Comparison of ENCODE assay signal across 14 mouse cellular contexts in the genomic region with DNA sequence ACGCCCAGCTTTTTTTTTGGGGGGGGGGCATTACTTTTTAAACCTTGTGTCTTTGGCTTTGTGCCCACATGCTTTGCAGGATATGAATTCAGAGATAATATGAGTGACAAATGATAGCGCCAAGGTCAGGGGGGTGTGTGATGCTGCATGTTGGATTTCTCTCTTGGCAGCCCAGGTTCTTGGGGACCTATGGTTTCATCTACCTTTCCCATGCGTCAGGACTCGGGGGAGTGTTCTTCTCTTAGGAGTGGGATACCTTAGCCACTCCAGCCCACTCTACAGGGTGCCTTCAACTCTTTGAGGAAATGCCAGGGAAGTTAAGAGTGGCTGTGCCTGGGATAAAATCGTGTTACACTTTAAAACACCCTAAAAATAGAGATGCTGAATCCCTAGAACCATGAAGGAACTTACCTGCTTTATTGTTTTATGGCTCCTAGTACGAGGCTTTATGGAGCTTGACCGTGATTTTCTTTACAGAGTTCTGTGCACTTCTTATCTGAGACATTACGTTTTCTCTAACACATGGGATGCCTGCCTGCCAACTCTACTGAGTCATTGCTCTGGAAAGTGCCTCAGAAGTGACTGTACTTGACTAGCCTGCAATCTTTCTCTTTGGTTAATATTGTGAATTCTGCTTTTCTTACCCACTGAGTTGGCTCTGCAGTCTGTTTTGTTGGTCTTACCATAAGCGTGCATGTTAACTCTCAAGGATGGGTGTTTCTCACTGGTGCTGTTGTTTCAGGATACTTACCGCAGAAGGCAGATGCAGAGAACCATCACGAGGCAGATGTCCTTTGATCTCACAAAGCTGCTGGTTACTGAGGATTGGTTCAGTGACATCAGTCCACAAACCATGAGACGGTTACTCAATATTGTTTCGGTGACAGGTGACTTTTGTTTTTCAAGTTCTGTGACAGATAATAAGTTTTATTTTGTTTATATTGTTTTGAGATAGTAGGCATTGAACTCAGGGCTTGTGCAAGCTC. TPM values are rescaled to one million over a fixed set of nuclear protein-coding genes. Genes with fewer than 3 reads are reported as not detected.
DNase-seq lines count a peak whose midpoint lies in the region; ATAC-seq lines count a peak whose summit lies in the region.
"Had no signal": no experiment of that assay in that cellular context is flagged by ENCODE, and none has a peak within 500 bp of the region (broad histone marks: within the 10 kb centered on the region; RNA-seq: fewer than 3 reads in every experiment).

No protein-coding gene starts in this region.

- H3K36me3 ChIP-seq in intestine, embryonic 14.5 days (ENCODE audit: control insufficient read depth, insufficient read depth, low read length), result peaks cover 91% of the 10 kb centered on the region
- H3K36me3 ChIP-seq in midbrain, embryonic 14.5 days (ENCODE audit: control insufficient read depth, insufficient read depth, low read length), result peaks cover 96% of the 10 kb centered on the region

- no peak overlapping the region for H3K4me2 ChIP-seq in intestine, embryonic 14.5 days (ENCODE audit: low read length)
- no peak overlapping the region for H3K4me2 ChIP-seq in midbrain, embryonic 14.5 days (ENCODE audit: low read length)
- H3K4me2 ChIP-seq: hindbrain, embryonic 15.5 days; lung, embryonic 14.5 days had no signal

- H3K27me3 ChIP-seq in intestine, embryonic 14.5 days (replicated peaks; ENCODE audit: control insufficient read depth, insufficient read depth, low read length), result no peaks in the 10 kb centered on the region
- no peaks in the 10 kb centered on the region for H3K27me3 ChIP-seq in midbrain, embryonic 14.5 days (ENCODE audit: control insufficient read depth, insufficient read depth, low read length)
- H3K27me3 ChIP-seq: hindbrain, embryonic 15.5 days had no signal

- DNase-seq in adrenal gland, adult (ENCODE audit: inconsistent age in 2 of 2, low spot score in 1 of 2), result peak; percentile 66 to 81
- DNase-seq in adrenal gland, adult 18-20 months (ENCODE audit: low spot score in 2 of 2), result no peak
- DNase-seq in thymus, adult 18-20 months, result peak; percentile 8 to 48
- DNase-seq in thymus, postnatal 4 days, result no peak
- DNase-seq in intestine, embryonic 14.5 days (ENCODE audit: low spot score), result no peak
- DNase-seq in thymus, postnatal 25 days, result peak; percentile 36
- no peak for DNase-seq in embryo, embryonic 9.5 days (ENCODE audit: extremely low spot score)
- no peak for DNase-seq in midbrain, embryonic 14.5 days
- DNase-seq: cerebellum, postnatal 14 days; lung, embryonic 14.5 days; right cerebral cortex, postnatal 4 days had no signal

- ATAC-seq in intestine, embryonic 14.5 days (replicated peaks; ENCODE audit: low FRiP score, low TSS enrichment, low read depth), result peak; percentile 49
- ATAC-seq in midbrain, embryonic 14.5 days (ENCODE audit: low FRiP score, low TSS enrichment), result no peak
- ATAC-seq: activated CD4-positive, CD25-positive, alpha-beta regulatory T cell, adult 4 months; forebrain, embryonic 14.5 days had no signal

- no peak overlapping the region for H3K27ac ChIP-seq in intestine, embryonic 14.5 days (ENCODE audit: low read depth)
- H3K27ac ChIP-seq in midbrain, embryonic 14.5 days (replicated peaks; ENCODE audit: low read depth, low read length), result no peak overlapping the region
- H3K27ac ChIP-seq: hindbrain, embryonic 15.5 days had no signal

- no peak overlapping the region for H3K9ac ChIP-seq in intestine, embryonic 14.5 days (ENCODE audit: low read length)
- no peak overlapping the region for H3K9ac ChIP-seq in midbrain, embryonic 14.5 days (replicated peaks; ENCODE audit: low read length)
- H3K9ac ChIP-seq: hindbrain, embryonic 15.5 days; lung, embryonic 14.5 days had no signal

- H3K4me3 ChIP-seq in intestine, embryonic 14.5 days (ENCODE audit: low read depth, low read length), result no peak overlapping the region
- no peak overlapping the region for H3K4me3 ChIP-seq in midbrain, embryonic 14.5 days (replicated peaks; ENCODE audit: low read depth, low read length)
- H3K4me3 ChIP-seq: hindbrain, embryonic 15.5 days had no signal

- H3K9me3 ChIP-seq in intestine, embryonic 14.5 days (ENCODE audit: control insufficient read depth, low read length), result no peaks in the 10 kb centered on the region
- H3K9me3 ChIP-seq in midbrain, embryonic 14.5 days (ENCODE audit: control insufficient read depth, low read length), result no peaks in the 10 kb centered on the region
- H3K9me3 ChIP-seq: hindbrain, embryonic 15.5 days had no signal

- WGBS in intestine, embryonic 14.5 days, result 72% methylated on average over 13 of the region's 13 CpGs
- 92% methylated on average over 13 of the region's 13 CpGs for WGBS in midbrain, embryonic 14.5 days

- no peaks in the 10 kb centered on the region for H3K4me1 ChIP-seq in intestine, embryonic 14.5 days (replicated peaks; ENCODE audit: control insufficient read depth, insufficient read depth, low read length)
- no peaks in the 10 kb centered on the region for H3K4me1 ChIP-seq in midbrain, embryonic 14.5 days (ENCODE audit: control insufficient read depth, insufficient read depth, low read length)
- H3K4me1 ChIP-seq: hindbrain, embryonic 15.5 days had no signal

RNA-seq across cellular contexts. Expression of a gene that starts 38.1 kb away (rescaled TPM):
- 10 to 100 TPM; 75.4 to 97.5 TPM for total RNA-seq in adrenal gland, adult 18-20 months (2021)
- 28.5 and 29.1 TPM in 2 replicates for polyA plus RNA-seq in intestine, embryonic 14.5 days (2014; fragmentation: Nextera tagmentation; extraction: Ambion mirVana)
- polyA plus RNA-seq in midbrain, embryonic 14.5 days (2014; fragmentation: Nextera tagmentation; extraction: Ambion mirVana), result 188 and 219 TPM in 2 replicates

Comparison
In these comparisons a context has a peak if more than half of its experiments do, and no peak if none do; other contexts are left out.
1. DNase-seq: peak in adrenal gland, adult (2 of 2), thymus, adult 18-20 months (2 of 2) and thymus, postnatal 25 days (single experiment); none in adrenal gland, adult 18-20 months (0 of 2), thymus, postnatal 4 days (single experiment), intestine, embryonic 14.5 days (single experiment), embryo, embryonic 9.5 days (single experiment) and midbrain, embryonic 14.5 days (single experiment).